Mouse (Mus musculus): ENCODE results near the gene Jag2.

DNA sequence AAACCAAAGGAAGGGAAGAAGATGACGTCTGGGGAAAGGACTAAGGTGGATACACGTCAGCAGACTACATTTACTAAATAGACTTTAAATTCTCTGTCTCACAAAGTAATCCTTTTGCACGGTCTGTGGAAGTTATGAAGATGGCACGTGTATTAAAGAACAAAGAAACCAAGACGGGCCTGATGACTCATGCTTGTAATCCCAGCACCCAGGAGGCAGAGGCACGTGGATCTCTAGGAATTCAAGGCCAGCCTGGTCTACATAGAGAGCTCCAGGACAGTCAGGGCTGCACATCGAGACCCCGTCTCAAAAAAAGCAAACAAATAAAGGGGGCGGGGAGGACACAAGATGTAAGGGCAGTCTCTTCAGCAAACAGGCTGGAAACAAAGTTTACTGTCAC is 45.2 kb upstream of the Jag2 start:
- TF ChIP-seq CTCF (IDR thresholded peaks at IDR 0.05; ENCODE audit: low read depth) (no peak), EP300 (IDR thresholded peaks at IDR 0.05; ENCODE audit: low read depth) (no peak)

Measured in liver, postnatal 0 days (tissue).